Mouse (Mus musculus): ENCODE results near the gene Tnfrsf19.
A peak's percentile ranks its signal among the peaks of the same experiment; 100 is the strongest.

Tnfrsf19 gene

DNA sequence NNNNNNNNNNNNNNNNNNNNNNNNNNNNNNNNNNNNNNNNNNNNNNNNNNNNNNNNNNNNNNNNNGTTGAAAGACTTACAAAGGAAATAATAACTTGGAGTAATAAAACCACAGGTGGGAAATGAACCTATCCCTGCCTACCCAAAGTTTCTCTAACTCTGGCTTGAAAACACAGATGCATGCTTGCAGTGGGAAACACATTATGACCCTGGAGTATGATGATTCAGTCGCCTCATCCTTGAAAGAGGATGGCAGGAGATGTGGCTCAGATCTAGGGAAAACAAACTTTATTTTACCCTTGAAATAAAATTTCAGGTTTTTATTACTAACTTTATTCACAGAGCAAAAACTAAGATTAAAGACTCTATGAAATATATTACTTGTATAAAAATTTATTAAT is 26.4 kb downstream of the Tnfrsf19 start:
- no peak for DNase-seq

DNA sequence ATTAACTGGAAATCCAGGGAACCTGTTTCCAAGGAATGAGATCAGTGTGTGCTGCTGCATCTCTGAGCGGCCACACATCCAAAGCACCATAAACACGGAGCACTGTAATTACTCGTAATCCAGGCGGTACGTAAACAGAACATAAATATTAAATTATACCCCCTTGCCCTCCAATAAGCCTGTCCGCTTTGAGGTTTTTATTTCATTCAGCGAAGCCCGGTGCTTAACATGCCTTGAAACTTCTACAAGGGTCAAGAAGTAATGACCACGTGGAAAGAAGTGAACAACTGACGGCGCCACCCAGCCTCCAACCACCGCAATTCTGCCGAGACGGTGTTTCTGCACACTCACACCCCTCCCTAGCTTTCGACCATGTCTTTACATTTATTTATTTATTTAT is 31.7 kb downstream of the Tnfrsf19 start:
- DNase-seq, result no peak

DNA sequence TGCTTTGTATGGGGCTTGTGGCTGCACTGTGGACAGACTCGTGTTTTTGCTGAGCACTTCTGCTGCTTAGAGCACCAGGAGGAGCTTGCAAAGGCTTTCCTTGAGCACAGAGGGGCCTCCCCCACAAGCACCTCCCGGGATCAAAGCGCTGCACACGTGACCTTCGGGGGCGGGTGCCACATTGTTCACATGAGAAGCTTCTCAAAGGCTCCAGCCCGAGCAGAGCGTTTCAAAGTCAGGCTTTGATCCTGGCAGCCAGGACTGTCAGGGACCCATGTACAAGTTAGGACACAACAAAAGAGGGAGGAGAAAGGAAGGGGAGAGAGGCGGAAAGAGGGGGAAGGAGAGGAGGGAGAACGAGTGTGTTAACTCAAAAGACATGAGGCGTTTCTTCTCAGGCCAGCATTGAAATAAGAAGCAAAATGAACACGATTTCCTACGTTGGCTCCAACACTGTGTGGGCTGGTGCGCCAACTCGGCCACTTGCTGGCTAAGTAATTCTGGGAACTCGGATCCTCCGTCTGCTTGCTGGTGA is 33.8 kb downstream of the Tnfrsf19 start:
- peak; percentile 92 for DNase-seq

DNA sequence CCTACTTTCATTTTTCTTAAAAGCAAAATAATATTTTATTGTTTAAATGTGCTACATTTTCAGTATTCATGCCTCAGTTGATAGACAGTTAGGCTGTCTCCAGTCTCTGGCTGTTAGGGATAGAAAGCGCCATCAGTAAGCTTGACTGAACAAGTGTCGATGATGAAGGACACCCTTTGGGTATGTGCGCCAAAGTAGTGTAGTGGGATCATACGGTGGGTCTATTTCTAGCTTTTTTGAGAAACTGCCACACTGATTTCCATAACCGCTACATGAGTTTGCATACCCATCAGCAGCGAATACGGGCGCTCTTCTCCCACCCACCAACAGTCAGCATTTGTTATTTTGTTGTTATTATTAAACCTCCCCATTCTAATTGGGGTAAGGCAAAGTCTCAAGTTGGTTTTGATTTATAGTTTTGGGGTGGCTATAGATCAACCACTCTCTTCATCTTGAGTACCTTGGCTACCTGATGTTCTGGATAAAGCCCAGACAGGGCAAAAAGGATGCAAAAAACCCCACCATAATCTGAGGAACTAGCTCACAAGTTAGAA is 34.6 kb downstream of the Tnfrsf19 start:
- DNase-seq, result no peak

- no peak for DNase-seq
Observed at GRCm38 (mm10) chr14:61005127-61005837, 41.0 kb downstream of the Tnfrsf19 start.

DNA sequence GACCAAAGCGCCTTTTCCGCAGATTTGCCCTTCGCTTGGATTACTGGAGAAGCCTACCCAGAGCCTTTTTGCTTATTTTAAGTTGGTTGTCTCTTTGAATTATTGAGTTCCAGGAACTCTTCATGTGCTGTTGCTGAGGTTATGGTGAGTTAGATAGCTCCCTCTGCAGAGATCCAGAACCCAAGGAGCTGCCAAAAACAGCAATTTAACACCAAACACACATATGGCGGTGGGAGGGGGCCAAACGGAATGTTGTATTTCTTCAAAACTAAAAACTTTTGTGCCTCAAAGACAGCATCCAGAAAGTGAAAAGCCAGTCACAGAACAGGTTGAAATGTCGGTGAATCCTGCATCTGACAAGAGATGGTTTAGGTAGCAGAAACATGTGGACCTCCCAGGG is 42.6 kb downstream of the Tnfrsf19 start:
- no peak for DNase-seq

GRCm38 (mm10) chr14:61000072-61000471 is 46.2 kb downstream of the Tnfrsf19 start:
- no peak for DNase-seq

DNA sequence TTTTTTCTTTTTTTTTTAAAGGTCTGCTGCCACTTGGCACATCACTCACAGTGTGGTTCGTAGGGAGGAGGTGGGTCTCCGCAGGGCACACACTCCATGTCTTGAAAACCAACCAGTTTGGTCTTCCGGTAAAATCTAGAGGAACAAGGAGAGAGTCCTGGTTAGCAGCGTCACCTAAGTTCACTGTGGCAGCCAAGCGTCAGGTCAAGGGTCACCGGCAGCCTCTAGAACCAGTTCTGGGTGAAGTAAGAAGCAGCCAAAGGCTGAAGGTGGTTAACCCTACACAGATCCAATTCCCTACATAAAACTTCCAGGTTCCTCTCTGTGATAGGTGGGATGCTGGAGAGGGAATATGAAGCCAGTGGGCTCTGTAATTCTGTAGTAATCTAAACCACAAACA is 49.7 kb downstream of the Tnfrsf19 start:
- no peak for DNase-seq

GRCm38 (mm10) chr14:60993506-60993905 is 52.8 kb downstream of the Tnfrsf19 start:
- no peak for DNase-seq

DNA sequence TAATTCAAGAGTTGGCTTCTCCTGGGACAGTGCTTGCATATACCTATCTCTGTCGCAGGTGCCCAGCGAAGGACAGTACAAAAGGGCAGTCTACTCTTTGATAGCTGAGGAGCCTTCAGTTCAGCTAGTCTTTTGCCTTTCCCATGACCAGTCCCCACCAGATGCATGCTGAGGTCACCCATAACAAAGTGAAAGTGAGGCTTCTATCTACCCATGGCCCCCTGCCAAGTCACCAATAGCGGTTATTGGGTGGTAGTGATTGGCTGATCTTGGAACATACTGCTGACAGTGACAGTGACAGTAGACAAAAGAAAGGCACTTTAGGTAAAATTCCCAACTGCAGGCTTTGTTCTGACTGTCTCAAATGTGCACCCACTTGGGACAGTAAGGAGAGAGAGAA is 53.2 kb downstream of the Tnfrsf19 start:
- no peak for DNase-seq

DNA sequence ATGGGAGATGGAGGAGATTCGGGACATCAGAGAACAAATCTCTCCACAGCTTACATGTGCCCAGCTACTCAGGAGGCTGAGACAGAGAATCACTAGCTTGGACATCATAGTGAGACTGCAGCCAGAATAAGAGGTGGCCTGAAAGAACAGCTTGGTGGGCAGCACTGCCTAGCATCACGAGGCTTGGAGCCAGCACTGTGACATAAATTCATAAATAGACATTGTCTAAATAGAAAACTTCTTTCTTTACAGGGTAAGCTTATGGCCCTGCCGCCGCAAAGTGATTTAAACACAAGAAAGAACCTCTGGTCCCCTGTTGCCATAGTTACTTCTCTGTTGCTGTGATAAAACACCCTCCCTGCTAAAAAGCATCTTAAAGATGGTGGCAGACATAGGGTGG is 54.1 kb downstream of the Tnfrsf19 start:
- no peak for DNase-seq

DNA sequence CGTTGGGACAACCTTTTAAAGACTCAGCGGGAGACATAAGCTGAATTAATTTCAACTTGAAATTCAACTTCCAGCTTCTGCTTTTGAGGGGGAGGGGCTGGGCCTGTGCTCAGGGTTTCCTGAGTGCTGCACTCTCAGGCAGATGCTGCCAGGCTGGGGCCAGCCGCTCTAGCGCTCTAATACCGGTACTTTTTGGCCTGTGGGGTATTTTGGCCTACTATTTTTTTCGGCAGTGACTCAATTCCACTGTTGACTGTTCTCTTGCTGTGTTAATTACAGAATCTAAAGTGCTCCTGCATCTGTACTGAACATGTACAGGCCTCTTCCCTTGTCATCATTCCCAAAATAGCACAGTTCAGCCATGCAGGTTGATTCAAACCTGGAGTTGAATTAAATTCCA is 58.1 kb downstream of the Tnfrsf19 start:
- peak; percentile 23 for DNase-seq

- no peak for DNase-seq
Observed at GRCm38 (mm10) chr14:60986926-60987325, 59.4 kb downstream of the Tnfrsf19 start.

DNA sequence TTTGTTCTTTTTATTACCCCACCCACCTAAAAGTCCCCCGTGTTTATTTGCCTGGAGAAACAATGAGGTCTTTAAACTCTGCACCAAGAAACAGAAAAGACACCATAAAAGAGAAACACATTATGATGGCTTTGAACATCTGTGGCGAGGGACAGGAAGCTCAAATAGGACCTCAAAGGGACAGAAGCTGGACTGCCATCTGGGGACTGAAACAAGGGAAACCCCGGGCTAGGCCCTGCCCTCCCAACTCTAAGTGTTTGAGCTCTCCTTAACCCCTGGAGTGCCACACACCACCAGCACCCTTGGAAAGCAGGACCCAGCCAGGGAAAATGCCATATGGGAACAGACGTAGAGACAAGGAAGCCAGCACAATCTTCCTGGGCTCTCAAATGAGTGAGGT is 61.2 kb downstream of the Tnfrsf19 start:
- no peak for DNase-seq

DNA sequence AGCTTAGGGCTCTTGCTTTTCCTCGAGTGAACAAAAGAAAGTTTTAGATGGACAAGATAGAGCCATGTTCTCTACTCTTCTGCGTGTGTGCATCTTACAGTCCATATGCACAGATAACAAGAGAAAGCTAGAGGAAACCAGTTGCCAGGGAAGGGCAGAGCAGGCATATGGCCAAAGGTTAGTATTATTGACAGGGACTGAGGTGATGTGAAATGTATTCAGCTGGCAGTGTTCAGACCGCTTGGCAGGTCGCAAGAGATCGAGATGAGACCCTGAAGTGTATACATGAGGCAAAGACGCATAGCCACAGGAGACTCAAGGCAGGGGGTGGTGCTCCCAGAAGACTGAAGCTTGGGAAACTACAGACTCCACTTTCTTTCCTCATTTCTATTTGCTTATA is 62.0 kb downstream of the Tnfrsf19 start:
- DNase-seq, result no peak

GRCm38 (mm10) chr14:60982126-60982525 is 64.2 kb downstream of the Tnfrsf19 start:
- no peak for DNase-seq

DNA sequence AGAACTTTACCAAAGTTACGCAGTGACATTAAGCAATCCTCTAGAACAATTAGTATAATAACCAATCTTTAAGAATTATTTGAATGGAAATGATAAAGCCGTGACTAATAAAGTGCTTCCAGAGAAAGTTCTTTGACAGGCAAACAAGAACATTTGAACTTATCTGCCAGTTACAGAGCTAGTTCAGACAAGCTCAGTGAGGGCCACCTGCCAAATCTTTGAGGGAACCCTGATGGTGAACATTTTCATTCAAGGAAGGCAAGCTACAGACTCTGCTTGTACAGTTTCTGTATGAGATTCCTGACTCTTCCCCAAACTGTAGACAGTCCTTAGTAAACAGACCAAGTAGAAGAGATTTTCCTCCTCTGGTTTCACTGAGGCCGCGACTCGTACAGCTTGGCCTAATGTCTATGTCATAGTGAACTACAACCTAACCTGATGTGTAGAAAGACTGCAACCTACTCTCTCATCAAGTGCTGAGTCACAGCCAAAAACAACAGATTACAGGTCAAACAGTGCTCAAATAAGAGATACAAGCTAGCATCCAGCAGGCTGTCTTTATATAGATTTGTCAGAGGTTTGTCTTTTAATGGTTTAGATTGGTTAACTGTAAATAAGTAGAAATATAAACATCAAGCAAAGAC is 65.9 kb downstream of the Tnfrsf19 start:
- DNase-seq, result no peak

- DNase-seq, result no peak
Observed at GRCm38 (mm10) chr14:60978129-60978528, 68.2 kb downstream of the Tnfrsf19 start.

- no peak for DNase-seq
Observed at GRCm38 (mm10) chr14:60976231-60976630, 70.1 kb downstream of the Tnfrsf19 start.

GRCm38 (mm10) chr14:60975736-60976135 is 70.6 kb downstream of the Tnfrsf19 start:
- DNase-seq, result no peak

- DNase-seq, result no peak
Observed at GRCm38 (mm10) chr14:60970961-60971360, 75.3 kb downstream of the Tnfrsf19 start.

GRCm38 (mm10) chr14:60966061-60966460 is 80.2 kb downstream of the Tnfrsf19 start:
- no peak for DNase-seq

GRCm38 (mm10) chr14:60964016-60964810 is 82.1 kb downstream of the Tnfrsf19 start:
- no peak for DNase-seq
